Mouse (Mus musculus): ENCODE results near the gene Pdxk.
"Not testable (repeated sequence)": the region's sequence is repeated elsewhere in the genome, so short reads cannot be mapped to it uniquely, and the experiment has no call there.

The Pdxk gene

DNA sequence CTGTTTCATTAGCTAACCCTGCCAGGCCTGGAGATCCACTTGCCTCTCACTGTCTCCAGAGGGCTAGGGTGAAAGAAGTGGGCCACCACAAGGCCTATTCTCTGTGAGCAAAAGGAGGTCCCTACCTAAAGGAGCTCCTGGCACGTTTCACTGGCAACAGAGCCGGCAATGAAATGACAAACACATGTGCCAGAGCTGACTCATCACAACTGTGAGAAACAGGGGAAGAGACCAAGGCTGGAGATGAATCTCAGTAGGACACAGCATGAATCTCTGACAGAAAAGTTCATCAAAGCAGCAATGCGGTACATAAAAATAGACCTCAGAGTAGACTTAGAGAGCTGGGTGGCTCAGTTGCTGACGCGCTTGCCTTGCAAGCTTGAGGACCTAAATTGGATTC, 46.9 kb downstream of the Pdxk start:
- DNase-seq (ENCODE audit: low read depth): no peak

DNA sequence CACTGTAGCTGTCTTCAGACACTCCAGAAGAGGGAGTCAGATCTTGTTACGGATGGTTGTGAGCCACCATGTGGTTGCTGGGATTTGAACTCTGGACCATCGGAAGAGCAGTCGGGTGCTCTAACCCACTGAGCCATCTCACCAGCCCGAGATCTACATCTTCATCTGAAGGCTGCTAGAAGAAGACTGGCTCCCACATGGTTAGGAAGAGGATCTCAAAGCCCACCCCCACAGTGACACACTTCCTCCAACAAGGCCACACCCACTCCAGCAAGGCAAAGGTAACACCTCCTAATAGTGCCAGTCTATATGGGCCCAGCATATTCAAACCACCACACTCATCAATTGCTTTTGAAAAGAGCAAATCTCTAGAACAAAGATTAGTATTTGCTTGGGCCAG, 49.8 kb downstream of the Pdxk start:
- DNase-seq (ENCODE audit: low read depth): not testable (repeated sequence)

DNA sequence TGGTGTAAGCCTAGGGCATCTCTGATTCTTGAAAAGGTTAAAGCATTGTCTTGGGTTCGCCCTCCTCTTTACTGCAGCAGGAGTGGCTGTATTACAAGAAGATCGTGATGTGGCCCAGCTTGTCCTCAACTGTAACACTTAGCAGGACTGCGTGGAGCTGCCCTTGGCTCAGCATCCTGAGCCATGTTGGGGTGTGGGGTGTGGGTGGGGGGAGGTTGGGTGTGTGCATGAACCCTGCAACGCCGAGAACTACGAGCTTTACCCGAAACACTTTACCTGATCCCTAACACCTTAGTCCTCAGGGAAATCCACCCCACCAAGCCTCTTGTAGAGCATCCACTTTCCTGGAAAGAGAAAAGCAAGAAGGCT, 51.6 kb downstream of the Pdxk start:
- DNase-seq (ENCODE audit: low read depth): no peak

DNA sequence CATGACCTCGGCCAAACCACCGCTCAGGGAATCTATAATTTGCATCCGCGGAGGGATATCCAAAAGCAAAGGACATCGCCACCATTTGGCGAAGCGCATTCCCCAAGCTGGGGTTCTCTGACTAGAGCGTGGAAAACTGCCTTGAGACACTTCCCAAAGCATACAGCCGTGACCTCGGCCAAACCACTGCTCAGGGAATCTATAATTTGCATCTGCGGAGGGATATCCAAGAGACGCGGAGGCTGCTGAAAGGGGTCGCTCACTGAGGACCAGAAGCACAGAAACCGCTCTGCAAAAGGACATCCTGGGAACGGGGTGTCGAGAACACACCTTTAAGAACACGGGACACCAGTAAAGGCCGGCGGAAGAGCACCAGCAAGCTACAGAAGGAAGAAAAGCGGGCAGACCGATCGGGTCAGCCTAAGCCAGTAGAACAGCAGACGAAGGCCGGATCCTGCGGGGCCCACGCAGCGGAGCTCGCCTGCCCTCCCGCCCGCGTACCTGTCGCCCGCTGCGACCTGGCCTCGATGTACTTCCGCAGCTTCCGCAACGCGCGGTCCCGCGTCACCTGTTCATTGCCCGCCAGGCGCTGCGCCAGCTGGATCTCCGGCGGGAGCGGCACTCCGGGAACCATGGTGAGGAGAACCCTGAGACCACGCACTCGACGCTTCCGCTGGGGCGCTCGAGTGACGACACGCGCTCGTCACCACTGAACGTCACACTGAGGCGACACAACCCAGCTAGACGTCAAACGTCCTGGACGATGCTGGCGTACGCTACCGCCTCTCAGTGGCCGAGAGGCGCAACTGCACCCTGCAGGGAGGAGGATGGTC, 52.2 kb downstream of the Pdxk start, which contains the start of gene Rrp1:
TSS of gene Rrp1 (minus strand) at position 725 of the 833 bp plus-strand sequence.
- peak; percentile 76 for DNase-seq (ENCODE audit: low read depth)

DNA sequence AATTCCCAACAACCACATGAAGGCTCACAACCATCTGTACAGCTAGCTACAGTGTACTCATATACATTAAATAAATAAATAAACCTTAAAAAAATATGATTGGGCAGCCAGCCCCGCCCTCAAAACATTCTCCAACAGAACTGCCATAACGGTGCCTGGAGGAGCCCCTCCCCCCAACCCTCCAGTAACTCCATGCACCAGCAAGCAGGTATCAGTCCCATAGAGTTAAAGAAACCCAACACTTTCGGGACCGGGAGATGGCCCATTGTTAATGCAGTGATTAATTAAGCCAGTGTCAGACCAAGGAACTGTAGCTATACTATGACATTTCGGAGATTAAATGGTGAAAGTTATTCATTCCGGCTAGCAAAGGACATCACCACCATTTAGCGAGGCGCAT, 52.9 kb downstream of the Pdxk start:
- no peak for DNase-seq (ENCODE audit: low read depth)

DNA sequence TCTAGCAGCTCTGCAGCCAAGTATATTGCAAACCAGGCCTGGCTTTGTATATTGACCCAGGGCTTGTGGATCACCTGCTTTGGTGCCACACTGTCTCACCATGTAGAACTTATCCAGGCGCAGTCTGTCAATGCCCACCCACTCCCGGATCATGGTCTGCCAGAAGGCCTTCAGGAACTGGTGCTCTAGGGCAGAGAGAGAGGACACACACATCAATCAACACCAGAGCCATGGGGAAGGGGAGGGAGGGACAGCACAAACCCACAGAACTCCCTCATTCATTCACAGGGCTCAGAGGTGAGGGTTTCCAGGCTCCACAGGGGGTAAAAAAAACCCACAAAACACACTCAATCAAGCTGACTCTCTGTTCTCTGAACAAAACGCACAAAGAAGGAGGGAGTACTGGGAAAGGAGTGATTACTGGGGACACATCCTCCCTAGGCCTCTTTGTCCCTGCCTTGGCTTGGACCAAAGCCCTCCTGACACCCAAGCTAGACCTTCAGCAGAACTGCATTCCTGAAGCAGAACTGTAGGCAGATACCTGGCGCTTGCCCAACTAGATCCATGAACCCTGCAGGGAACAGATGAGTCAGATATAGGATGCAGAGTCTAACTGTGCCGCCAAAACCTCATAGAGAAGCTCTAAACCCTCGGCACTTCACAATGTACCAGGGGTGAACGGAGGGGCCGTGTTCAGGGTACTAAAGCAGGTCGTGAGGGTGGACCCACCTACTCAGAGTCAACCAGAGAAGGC, 55.6 kb downstream of the Pdxk start:
- DNase-seq (ENCODE audit: low read depth): no peak

DNA sequence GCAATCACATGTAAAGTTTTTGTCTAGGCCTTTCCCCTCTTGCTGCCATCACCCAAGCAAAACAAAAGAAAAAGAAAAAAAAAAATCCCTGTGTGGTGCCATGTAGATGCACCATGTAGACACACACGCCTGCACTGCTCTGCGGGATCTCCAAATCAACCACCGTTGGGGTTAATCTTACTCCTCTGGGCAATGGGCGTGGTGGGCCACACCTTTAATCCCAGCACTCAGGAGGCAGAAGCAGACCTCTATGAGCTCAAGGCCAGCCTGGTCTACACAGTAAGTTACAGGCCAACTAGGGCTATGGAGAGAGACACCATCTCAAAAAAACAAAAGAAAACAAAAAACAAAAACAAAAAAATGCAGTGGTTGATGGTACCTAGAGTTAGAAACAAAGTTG, 57.6 kb downstream of the Pdxk start:
- no peak for DNase-seq (ENCODE audit: low read depth)

DNA sequence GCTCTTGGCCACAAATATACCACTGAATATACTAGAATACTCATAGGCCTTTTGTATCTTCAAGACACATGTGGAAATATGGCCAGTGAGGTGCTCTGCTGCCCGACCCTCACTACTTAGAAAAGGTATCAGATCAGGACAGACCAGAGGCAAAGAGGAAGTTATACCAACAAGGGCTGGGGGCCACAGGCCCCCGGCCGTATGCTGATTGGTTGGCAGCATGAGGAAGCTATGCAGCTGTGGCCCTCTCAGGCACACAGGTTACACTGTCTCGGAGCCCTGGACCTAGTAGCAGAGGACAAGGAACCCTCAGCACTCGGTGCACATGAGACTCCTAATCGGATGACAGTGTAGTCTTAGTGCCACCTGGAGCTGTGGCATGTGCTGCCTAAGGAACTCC, 58.6 kb downstream of the Pdxk start:
- no peak for DNase-seq (ENCODE audit: low read depth)

DNA sequence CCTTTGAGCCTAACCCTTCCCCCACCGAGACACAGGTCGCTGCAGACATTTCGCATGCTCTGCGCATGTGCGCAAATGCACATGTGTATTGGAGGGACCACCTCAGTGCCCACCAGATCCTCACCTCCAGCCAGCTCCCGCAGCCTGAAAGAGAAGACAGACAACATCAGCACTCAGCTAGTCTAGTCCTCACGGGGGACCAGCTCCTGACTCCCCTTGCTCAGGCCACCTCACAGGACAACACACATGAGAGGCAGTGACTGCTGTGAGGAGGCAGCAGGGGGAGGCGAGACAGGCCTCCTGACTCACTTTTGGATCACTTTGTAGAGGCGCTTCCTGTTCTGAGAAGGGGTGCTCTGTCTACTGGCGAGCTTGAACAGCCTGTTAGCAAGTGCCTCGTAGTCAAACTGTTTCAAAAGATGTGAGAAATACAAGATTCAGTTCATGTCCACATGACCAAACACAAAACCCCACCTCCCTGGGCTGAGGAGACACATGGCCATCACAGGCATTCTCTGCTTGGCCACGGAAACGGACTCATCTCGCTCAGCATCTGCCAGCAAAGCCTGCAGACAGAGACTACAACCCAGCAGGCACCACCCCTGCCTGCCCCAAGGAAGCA, 62.4 kb downstream of the Pdxk start:
- no peak for DNase-seq (ENCODE audit: low read depth)

DNA sequence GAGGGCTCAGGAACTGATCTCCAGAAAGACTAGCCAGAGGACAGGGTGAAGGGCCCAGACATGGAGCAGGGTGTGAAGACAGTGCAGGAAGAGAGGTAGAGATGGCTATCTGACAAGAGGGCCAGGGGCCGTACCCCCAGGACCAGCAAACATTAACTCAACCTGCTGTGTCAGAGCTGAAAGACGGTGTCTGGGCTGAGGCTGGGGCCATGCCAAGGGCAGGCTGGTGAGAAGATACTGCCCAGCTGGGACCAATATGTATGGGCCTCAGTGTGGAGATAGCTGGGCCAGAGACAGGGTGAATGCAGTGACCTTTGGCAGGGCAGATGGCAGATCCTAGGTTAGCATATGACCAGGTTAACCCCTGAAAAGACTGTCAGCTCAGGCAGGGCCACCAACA, 63.6 kb downstream of the Pdxk start:
- no peak for DNase-seq (ENCODE audit: low read depth)

DNA sequence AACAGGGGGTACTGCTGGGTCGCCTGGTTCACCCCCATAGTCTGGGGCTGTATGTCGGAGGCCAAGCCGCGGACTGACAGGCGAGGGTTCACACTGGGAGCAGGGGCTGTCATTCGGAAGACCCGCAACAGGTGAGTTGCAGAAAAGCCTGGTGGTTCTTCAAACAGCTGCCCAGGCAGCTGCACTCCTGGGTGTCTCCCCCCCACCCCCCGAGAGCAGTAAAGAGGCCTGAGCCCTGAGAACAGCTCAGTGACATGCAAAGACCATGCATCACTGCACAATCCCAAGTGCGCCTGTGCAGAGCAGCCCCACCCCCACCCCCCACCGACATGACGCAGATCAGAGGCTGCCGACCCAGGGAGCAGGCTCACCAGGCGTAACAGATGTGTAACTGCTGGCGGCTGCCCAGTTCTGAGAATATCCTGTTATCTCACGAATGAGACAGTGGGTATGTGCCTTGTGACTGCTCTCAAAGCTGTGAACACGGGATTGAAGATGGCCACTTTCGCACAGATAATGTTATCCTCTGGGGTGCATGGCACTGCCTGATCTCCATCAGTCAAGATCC, 65.6 kb downstream of the Pdxk start:
- DNase-seq (ENCODE audit: low read depth): no peak

DNA sequence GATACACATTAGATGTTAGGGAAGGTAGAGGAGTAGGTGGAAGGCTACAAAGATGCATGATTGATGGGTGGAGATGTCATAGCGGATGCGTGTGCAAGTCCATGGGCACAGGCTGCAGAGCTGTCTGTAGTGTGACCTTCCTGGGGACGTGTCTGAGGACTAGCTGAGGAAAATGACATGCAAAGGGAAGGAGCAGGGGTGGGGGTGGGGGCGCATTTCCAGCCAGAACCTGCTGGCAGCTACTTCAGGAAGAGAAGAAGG, 68.2 kb downstream of the Pdxk start:
- DNase-seq (ENCODE audit: low read depth): no peak

DNA sequence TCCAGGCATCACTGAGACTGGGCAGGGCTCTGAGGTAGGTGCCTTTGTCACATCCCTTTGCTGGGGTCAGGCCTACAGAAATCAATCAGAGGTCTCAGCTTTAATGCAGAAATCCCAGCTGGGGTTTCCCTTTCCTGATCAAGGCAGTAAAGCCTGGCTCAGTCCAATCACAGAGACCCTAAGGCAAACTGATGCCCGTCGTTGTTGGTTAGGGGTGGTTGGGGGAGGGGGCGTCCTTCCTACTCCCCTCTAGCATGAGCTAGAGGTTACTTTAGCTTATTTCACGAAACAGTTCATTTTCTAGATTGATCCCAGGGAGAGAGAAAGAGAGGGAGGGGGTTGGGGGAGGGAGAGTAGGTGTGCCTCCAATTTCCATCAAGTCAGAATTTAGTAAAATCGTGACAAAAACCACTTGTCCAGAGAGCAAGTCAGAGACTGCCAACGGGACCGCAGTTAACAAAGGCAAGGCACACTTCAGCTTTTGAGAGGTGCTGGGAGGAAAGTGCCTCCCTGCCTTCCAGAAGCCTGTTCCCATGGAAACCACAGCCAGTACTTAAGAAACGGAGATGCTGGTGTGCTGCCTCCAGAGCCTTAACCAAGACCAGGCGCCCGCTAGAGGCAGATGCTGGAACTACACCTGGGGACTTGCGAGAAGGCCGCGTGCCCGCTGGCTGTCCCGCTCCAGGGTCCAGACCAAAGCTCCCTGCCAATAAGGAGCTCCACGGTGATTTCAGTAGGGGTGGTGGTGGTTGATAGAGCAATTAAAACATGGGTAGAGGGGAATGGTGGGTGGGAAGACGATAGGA, 68.8 kb downstream of the Pdxk start:
- peak; percentile 67 for DNase-seq (ENCODE audit: low read depth)

DNA sequence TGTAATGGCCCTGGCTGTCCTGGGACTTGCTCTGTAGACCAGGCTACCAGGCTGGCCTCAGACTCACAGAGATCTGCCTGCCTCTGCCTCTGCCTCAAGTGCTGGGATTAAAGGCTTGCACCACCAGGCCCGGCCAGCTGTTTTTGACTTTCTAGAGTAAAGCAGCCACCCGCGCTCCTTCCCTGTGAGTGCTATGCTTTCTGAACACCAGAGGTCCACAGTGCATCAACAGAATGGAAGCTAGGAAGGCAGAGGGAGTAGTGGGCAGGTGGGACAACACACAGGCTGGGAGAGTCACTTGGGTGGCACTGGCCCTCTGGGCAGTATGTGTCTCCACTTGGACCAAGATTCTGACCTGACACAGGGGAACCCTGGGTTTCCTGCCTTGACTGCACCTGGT, 69.4 kb downstream of the Pdxk start:
- no peak for DNase-seq (ENCODE audit: low read depth)

DNA sequence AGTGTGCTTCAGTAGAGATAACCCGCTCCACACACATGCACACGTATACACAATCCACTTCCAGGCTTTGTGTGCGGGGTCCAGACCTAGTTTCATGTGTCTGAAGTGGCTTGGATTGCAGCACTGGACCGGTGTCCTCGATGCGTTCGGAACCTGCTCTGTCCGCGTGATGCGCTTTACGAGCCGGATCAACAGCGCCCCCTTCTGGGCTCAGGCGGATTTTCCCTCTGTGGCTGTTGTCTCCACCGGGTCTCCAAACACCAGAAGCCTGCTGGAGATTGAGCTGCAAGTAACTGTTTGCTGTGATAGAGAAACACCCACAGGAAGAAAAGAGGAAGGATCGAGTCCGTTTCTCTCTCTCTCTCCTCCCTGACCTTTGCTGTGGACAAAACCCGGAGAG, 72.7 kb downstream of the Pdxk start:
- DNase-seq (ENCODE audit: low read depth): peak; percentile 27

DNA sequence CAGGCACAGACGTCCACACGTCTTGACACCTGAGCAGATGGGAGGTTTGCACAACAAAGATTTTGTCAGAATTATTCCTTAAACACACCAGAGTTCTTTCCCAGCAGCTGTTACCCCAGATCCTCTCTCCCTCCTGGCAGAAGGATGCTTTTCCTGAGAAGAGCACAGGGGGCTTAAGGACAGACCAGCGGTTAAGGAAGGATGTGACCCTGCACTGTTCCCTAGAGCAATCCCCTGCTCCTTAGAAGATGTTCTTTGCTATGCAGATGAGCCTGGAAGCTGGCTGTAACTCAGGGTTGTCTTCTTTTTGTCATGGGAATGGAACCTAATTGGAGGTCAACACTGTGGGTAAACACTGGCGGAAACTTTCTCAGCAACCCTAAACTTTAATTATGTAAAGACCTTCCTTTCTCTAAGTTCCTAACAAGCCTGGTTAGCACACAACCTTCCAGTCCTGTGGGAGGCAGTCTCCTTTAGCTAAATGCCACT, 73.7 kb downstream of the Pdxk start:
- DNase-seq (ENCODE audit: low read depth): no peak

DNA sequence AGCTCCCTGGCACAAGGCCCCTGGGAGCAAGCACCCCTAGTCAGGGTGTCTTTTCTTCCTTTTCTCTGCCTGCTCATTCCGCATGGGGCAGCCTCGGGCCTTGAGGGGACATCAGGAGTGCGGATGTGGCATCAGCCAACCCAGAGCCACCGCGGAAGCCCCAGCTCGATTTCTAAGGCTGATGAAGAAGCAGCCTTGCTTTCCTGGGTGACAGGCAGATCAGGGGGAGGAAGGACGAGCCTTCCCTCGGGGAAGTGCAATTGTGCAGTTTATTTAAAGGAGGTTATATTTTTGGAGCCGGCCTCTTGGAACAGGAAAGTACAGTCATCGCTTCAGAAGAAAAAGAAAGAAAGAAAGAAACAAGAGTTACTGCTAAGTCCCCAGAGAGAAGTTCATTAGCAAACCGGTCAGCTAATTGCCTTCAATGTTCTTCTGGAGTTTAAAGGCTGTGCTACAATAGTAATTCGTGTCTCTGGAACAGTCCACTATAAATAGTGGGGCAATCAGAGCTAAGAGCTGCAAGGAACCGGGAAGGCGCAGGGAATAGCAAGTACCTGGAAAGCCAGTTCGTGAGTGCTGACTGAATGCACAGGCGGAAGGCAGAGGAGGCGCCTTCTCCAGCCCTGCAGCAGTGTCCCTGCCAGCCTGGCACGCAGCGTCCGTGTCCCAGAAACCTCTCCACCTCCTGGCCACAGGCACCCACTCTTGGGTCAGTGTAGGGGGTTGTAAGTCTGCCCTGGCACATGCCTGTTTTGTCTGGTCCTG, 76.4 kb downstream of the Pdxk start:
- DNase-seq (ENCODE audit: low read depth): no peak

Data from fibroblast of lung, adult 2 months (primary cell).